In genomic region chr7:135716968-135717557, GRCm38 (mm10) we compare ENCODE assay signal across 8 mouse cellular contexts. TPM values are rescaled to one million over a fixed set of nuclear protein-coding genes. Genes with fewer than 3 reads are reported as not detected.
A peak's percentile ranks its signal among the peaks of the same experiment; 100 is the strongest.
DNase-seq lines count a peak whose midpoint lies in the region; ATAC-seq and TF ChIP-seq lines count a peak whose summit lies in the region.

No protein-coding gene starts in this region.

- TF ChIP-seq POLR2A in cortical plate, adult 2 months (IDR thresholded peaks at IDR 0.05; ENCODE audit: extremely low read depth, insufficient read depth, low read length), result no peak

- H3K9ac ChIP-seq in kidney, postnatal 0 days (ENCODE audit: low read depth, low read length), result peak overlapping the region; percentile 61; the same call in 1 of the 2 replicates
- H3K9ac ChIP-seq in intestine, embryonic 15.5 days, result peak overlapping the region; percentile 34
- peak overlapping the region; percentile 54 for H3K9ac ChIP-seq in neural tube, embryonic 13.5 days

- no peaks in the 10 kb centered on the region for H3K27me3 ChIP-seq in kidney, postnatal 0 days (ENCODE audit: insufficient read depth, low read length)
- no peaks in the 10 kb centered on the region for H3K27me3 ChIP-seq in intestine, embryonic 15.5 days (replicated peaks)
- H3K27me3 ChIP-seq in neural tube, embryonic 13.5 days, result no peaks in the 10 kb centered on the region

- no peaks in the 10 kb centered on the region; the same call in 1 of the 2 replicates for H3K4me1 ChIP-seq in kidney, postnatal 0 days (replicated peaks; ENCODE audit: insufficient read depth, low read length)
- H3K4me1 ChIP-seq in cortical plate, adult 2 months (ENCODE audit: control insufficient read depth, insufficient read depth, low read length), result no peaks in the 10 kb centered on the region
- peaks cover 14% of the 10 kb centered on the region for H3K4me1 ChIP-seq in intestine, embryonic 15.5 days (replicated peaks)
- peaks cover 10% of the 10 kb centered on the region for H3K4me1 ChIP-seq in neural tube, embryonic 13.5 days (replicated peaks)

- no peaks in the 10 kb centered on the region for H3K9me3 ChIP-seq in kidney, postnatal 0 days (replicated peaks; ENCODE audit: low read length)
- no peaks in the 10 kb centered on the region for H3K9me3 ChIP-seq in intestine, embryonic 15.5 days
- H3K9me3 ChIP-seq in neural tube, embryonic 13.5 days, result no peaks in the 10 kb centered on the region

- no peaks in the 10 kb centered on the region for H3K36me3 ChIP-seq in kidney, postnatal 0 days (ENCODE audit: insufficient read depth, low read length)
- no peaks in the 10 kb centered on the region for H3K36me3 ChIP-seq in intestine, embryonic 15.5 days
- no peaks in the 10 kb centered on the region for H3K36me3 ChIP-seq in neural tube, embryonic 13.5 days

- H3K27ac ChIP-seq in kidney, postnatal 0 days, result no peak overlapping the region
- no peak overlapping the region for H3K27ac ChIP-seq in cortical plate, adult 2 months (ENCODE audit: insufficient read depth, low read length)
- H3K27ac ChIP-seq in intestine, embryonic 15.5 days, result no peak overlapping the region
- no peak overlapping the region for H3K27ac ChIP-seq in neural tube, embryonic 13.5 days (replicated peaks)

- intact Hi-C loops in left cerebral cortex, postnatal 4 days (cut with DNase I), result no loop called here

- TF ChIP-seq CTCF in kidney, postnatal 0 days (IDR thresholded peaks at IDR 0.05; ENCODE audit: low read depth), result no peak
- TF ChIP-seq CTCF in cortical plate, adult 2 months (IDR thresholded peaks at IDR 0.05; ENCODE audit: extremely low read depth, insufficient read depth, low read length), result no peak

- no peak for ATAC-seq in kidney, postnatal 0 days (replicated peaks; ENCODE audit: low FRiP score, low read depth)
- no peak for ATAC-seq in intestine, embryonic 15.5 days
- no peak for ATAC-seq in neural tube, embryonic 13.5 days (ENCODE audit: low read depth)

- DNase-seq in kidney, postnatal 0 days (ENCODE audit: low spot score), result no peak
- DNase-seq in kidney, postnatal 14 days, result no peak
- no peak for DNase-seq in urinary bladder, adult 2 months (ENCODE audit: low spot score)
- DNase-seq in left cerebral cortex, postnatal 4 days, result no peak
- DNase-seq in right cerebral cortex, postnatal 10 days (ENCODE audit: low spot score in 2 of 2), result no peak

- 47% methylated on average over 7 of the region's 7 CpGs for WGBS in kidney, postnatal 0 days
- WGBS in intestine, embryonic 15.5 days, result 45% methylated on average over 7 of the region's 7 CpGs
- 62% methylated on average over 7 of the region's 7 CpGs for WGBS in neural tube, embryonic 13.5 days

- peak overlapping the region; percentile 89 for H3K4me2 ChIP-seq in kidney, postnatal 0 days (ENCODE audit: low read length)
- peak overlapping the region; percentile 65 for H3K4me2 ChIP-seq in intestine, embryonic 15.5 days (replicated peaks)
- H3K4me2 ChIP-seq in neural tube, embryonic 13.5 days, result peak overlapping the region; percentile 99

- peak overlapping the region; percentile 94 for H3K4me3 ChIP-seq in kidney, postnatal 0 days (replicated peaks; ENCODE audit: low read depth, low read length)
- H3K4me3 ChIP-seq in cortical plate, adult 2 months (ENCODE audit: insufficient read depth, low read length), result peak overlapping the region; percentile 30; the same call in 1 of the 2 replicates
- H3K4me3 ChIP-seq in intestine, embryonic 15.5 days (replicated peaks), result peak overlapping the region; percentile 85
- H3K4me3 ChIP-seq in neural tube, embryonic 13.5 days, result peak overlapping the region; percentile 83

RNA-seq across cellular contexts. Expression of gene Mki67, which starts 0.9 kb away (rescaled TPM):
- 15.4 and 15.6 TPM in 2 replicates for polyA plus RNA-seq in kidney, postnatal 0 days (2015; fragmentation: Nextera tagmentation; extraction: Ambion mirVana)
- polyA plus RNA-seq in cortical plate, adult 2 months (2012; rRNA removed), result 0.28 and 0.63 TPM in 2 replicates
- 37.6 and 38.1 TPM in 2 replicates for polyA plus RNA-seq in intestine, embryonic 15.5 days (2015; fragmentation: Nextera tagmentation; extraction: Ambion mirVana)
- 5.9 and 8.8 TPM in 2 replicates for polyA plus RNA-seq in neural tube, embryonic 13.5 days (2015; fragmentation: Nextera tagmentation; extraction: Ambion mirVana)
- 1.6 and 2.5 TPM in 2 replicates for polyA plus RNA-seq in urinary bladder, adult 2 months (2012; rRNA removed)
- 10 to 100 TPM; 15.8 to 16.5 TPM for total RNA-seq in left cerebral cortex, postnatal 4 days (2021)

Comparison
In these comparisons a context has a peak if more than half of its experiments do, and no peak if none do; other contexts are left out.
1. H3K4me3 ChIP-seq: peak in every context shown above with its lines; median percentile 94 in kidney, postnatal 0 days; 85 in intestine, embryonic 15.5 days; 83 in neural tube, embryonic 13.5 days; 30 in cortical plate, adult 2 months.